Mouse (Mus musculus) left cerebral cortex, adult 9 months (tissue): ENCODE results near the gene Mrrf.

Source experiments
- DNase-seq, 2 experiments: peaks; one replicate each; pipeline ENCODE4 v3.0.0; 2022; ENCODE audit warnings: low spot score in 2 of 2

Mrrf gene

GRCm38 (mm10) chr2:36230967-36231366 lies 94.8 kb downstream of the Mrrf start:
- DNase-seq: no peak

GRCm38 (mm10) chr2:36234526-36235368 lies 98.6 kb downstream of the Mrrf start:
- no peak for DNase-seq

- DNase-seq: no peak
Observed at GRCm38 (mm10) chr2:36235917-36236316, 99.7 kb downstream of the Mrrf start.

- no peak for DNase-seq
Observed at GRCm38 (mm10) chr2:36236889-36237288, 100.7 kb downstream of the Mrrf start.

GRCm38 (mm10) chr2:36237557-36237956 lies 101.4 kb downstream of the Mrrf start:
- no peak for DNase-seq

- DNase-seq: no peak
Observed at GRCm38 (mm10) chr2:36238467-36238866, 102.3 kb downstream of the Mrrf start.

GRCm38 (mm10) chr2:36238951-36239350 lies 102.8 kb downstream of the Mrrf start:
- no peak for DNase-seq
